Mouse (Mus musculus) CH12.LX (cell line): ENCODE measurements around the gene Plxna2. TPM values are rescaled to one million over a fixed set of nuclear protein-coding genes. Genes with fewer than 3 reads are reported as not detected.

Experiments
- DNase-seq: peaks from one replicate; pipeline ENCODE4 v3.0.0-alpha.2; 2013; ENCODE audit errors: extremely low read depth
- H3K27ac ChIP-seq: 2 replicates; pipeline ENCODE4 v1.5.1; 2012; ENCODE audit warnings: low read depth, mild to moderate bottlenecking, control low read depth, moderate library complexity; ENCODE audit not compliant: insufficient read depth
- H3K27me3 ChIP-seq: replicated peaks from 2 replicates; pipeline ENCODE3; 2012; ENCODE audit warnings: inconsistent platforms
- H3K36me3 ChIP-seq, 2 experiments: replicated peaks in 1 of 2; 2 replicates each; pipeline versions ENCODE3 to v1.6.1; 2012; ENCODE audit warnings: inconsistent platforms in 1 of 2, low read length in 1 of 2, mild to moderate bottlenecking in 1 of 2, mixed read lengths in 1 of 2, moderate library complexity in 1 of 2; ENCODE audit not compliant: control insufficient read depth in 1 of 2, insufficient read depth in 1 of 2
- H3K4me1 ChIP-seq, 2 experiments: 2 replicates each; pipeline ENCODE4 v1.6.1; 2012; ENCODE audit warnings: inconsistent platforms in 1 of 2, moderate library complexity in 1 of 2; ENCODE audit not compliant: insufficient read depth in 2 of 2, control insufficient read depth in 1 of 2
- H3K4me2 ChIP-seq: 2 replicates; pipeline ENCODE4 v1.6.1; 2012; ENCODE audit warnings: low read depth, mild to moderate bottlenecking, control low read depth; ENCODE audit not compliant: poor library complexity, insufficient read depth, severe bottlenecking
- H3K4me3 ChIP-seq, 3 experiments: fragments of 150-350 bp in 1 of 3; sonication (generic) in 1 of 3; replicated peaks in 1 of 3; 2 replicates each; pipeline versions ENCODE3 to v1.5.1; 2011 to 2012; ENCODE audit warnings: low read depth in 2 of 3, low read length in 2 of 3, mild to moderate bottlenecking in 2 of 3, moderate library complexity in 2 of 3, control low read depth in 1 of 3, improper control_type of control experiment in 1 of 3, inconsistent platforms in 1 of 3, mixed read lengths in 1 of 3; ENCODE audit not compliant: poor library complexity in 1 of 3
- H3K79me2 ChIP-seq: replicated peaks from 2 replicates; pipeline ENCODE4 v1.6.1; 2012; ENCODE audit warnings: mild to moderate bottlenecking, moderate library complexity; ENCODE audit not compliant: control insufficient read depth, poor library complexity, insufficient read depth, severe bottlenecking; ENCODE audit errors: extremely low read depth
- H3K9ac ChIP-seq: 2 replicates; pipeline ENCODE4 v1.6.1; 2012; ENCODE audit warnings: low read depth, mild to moderate bottlenecking, control low read depth, moderate library complexity; ENCODE audit not compliant: insufficient read depth
- H3K9me3 ChIP-seq: replicated peaks from 2 replicates; pipeline ENCODE3; 2012; ENCODE audit warnings: low read length, inconsistent platforms, mixed read lengths
- BHLHE40 ChIP-seq: IDR thresholded peaks from 2 replicates; pipeline ENCODE4 v1.6.1; 2011; ENCODE audit warnings: mild to moderate bottlenecking, low read depth, low read length, improper control_type of control experiment
- CHD1 ChIP-seq: IDR thresholded peaks from 2 replicates; pipeline ENCODE4 v1.6.1; 2012; ENCODE audit warnings: low read depth, low read length, improper control_type of control experiment, inconsistent platforms
- CHD2 ChIP-seq: IDR thresholded peaks from 2 replicates; pipeline ENCODE4 v1.6.1; 2011; ENCODE audit warnings: low read length, improper control_type of control experiment
- CTCF ChIP-seq, 2 experiments: IDR thresholded peaks in 1 of 2; conservative IDR thresholded peaks in 1 of 2; 2 replicates each; pipeline ENCODE4 v1.5.1; 2011 to 2012; ENCODE audit warnings: low read depth in 2 of 2, low read length in 2 of 2, improper control_type of control experiment in 1 of 2, inconsistent platforms in 1 of 2, mild to moderate bottlenecking in 1 of 2, moderate library complexity in 1 of 2
- E2F4 ChIP-seq: IDR thresholded peaks from 2 replicates; pipeline ENCODE4 v1.6.1; 2011; ENCODE audit warnings: low read depth, low read length, improper control_type of control experiment; ENCODE audit not compliant: insufficient replicate concordance
- ELF1 ChIP-seq: IDR thresholded peaks from 2 replicates; pipeline ENCODE4 v1.6.1; 2014; ENCODE audit warnings: low read depth, mild to moderate bottlenecking, inconsistent platforms, low read length, improper control_type of control experiment
- EP300 ChIP-seq: IDR thresholded peaks from 2 replicates; pipeline ENCODE4 v1.6.1; 2011; ENCODE audit warnings: low read length, improper control_type of control experiment
- GABPA ChIP-seq: IDR thresholded peaks from 2 replicates; pipeline ENCODE4 v1.6.1; 2012; ENCODE audit warnings: low read depth, low read length, improper control_type of control experiment, inconsistent platforms; ENCODE audit not compliant: insufficient replicate concordance
- HCFC1 ChIP-seq: IDR thresholded peaks from 2 replicates; pipeline ENCODE4 v1.6.1; 2012; ENCODE audit warnings: low read depth, mild to moderate bottlenecking, inconsistent platforms, low read length, improper control_type of control experiment
- IRF4 ChIP-seq: IDR thresholded peaks from 2 replicates; pipeline ENCODE4 v1.6.1; 2014; ENCODE audit warnings: low read depth, mild to moderate bottlenecking, inconsistent platforms, low read length, improper control_type of control experiment
- JUND ChIP-seq: conservative IDR thresholded peaks from 2 replicates; pipeline ENCODE4 v1.6.1; 2011; ENCODE audit warnings: low read depth, low read length, improper control_type of control experiment
- KAT2A ChIP-seq: IDR thresholded peaks from 2 replicates; pipeline ENCODE4 v1.6.1; 2012; ENCODE audit warnings: low read length, improper control_type of control experiment, inconsistent platforms; ENCODE audit not compliant: insufficient replicate concordance
- MAFK ChIP-seq: IDR thresholded peaks from 2 replicates; pipeline ENCODE4 v1.6.1; 2011; ENCODE audit warnings: low read length, improper control_type of control experiment; ENCODE audit not compliant: insufficient replicate concordance
- MAX ChIP-seq: IDR thresholded peaks from 2 replicates; pipeline ENCODE4 v1.6.1; 2011; ENCODE audit warnings: low read length, improper control_type of control experiment
- MXI1 ChIP-seq: IDR thresholded peaks from 2 replicates; pipeline ENCODE4 v1.6.1; 2011; ENCODE audit warnings: mild to moderate bottlenecking, low read depth, low read length, improper control_type of control experiment
- MYC ChIP-seq: IDR thresholded peaks from 2 replicates; pipeline ENCODE4 v1.6.1; 2011; ENCODE audit warnings: low read depth, mild to moderate bottlenecking, improper control_type of control experiment, low read length
- NELFE ChIP-seq: IDR thresholded peaks from 2 replicates; pipeline ENCODE4 v1.6.1; 2011; ENCODE audit warnings: low read depth, low read length, improper control_type of control experiment
- NRF1 ChIP-seq: IDR thresholded peaks from 2 replicates; pipeline ENCODE4 v1.6.1; 2014; ENCODE audit warnings: low read depth, mild to moderate bottlenecking, inconsistent platforms, low read length, improper control_type of control experiment, moderate library complexity
- PAX5 ChIP-seq: IDR thresholded peaks from 2 replicates; pipeline ENCODE4 v1.6.1; 2012; ENCODE audit warnings: low read length, inconsistent platforms, mixed read lengths
- POLR2A ChIP-seq: IDR thresholded peaks from 2 replicates; pipeline ENCODE4 v1.6.1; 2011; ENCODE audit warnings: low read depth, mild to moderate bottlenecking, improper control_type of control experiment, low read length
- POLR2AphosphoS2 ChIP-seq: IDR thresholded peaks from 2 replicates; pipeline ENCODE4 v1.6.1; 2011; ENCODE audit warnings: low read depth, low read length, improper control_type of control experiment
- SIN3A ChIP-seq: IDR thresholded peaks from 2 replicates; pipeline ENCODE4 v1.6.1; 2012; ENCODE audit warnings: low read length, improper control_type of control experiment, inconsistent platforms
- SMC3 ChIP-seq: IDR thresholded peaks from 2 replicates; pipeline ENCODE4 v1.6.1; 2011; ENCODE audit warnings: low read depth, low read length, improper control_type of control experiment
- TBP ChIP-seq: conservative IDR thresholded peaks from 2 replicates; pipeline ENCODE4 v1.6.1; 2011; ENCODE audit warnings: low read depth, low read length, improper control_type of control experiment
- USF1 ChIP-seq: IDR thresholded peaks from 2 replicates; pipeline ENCODE4 v1.6.1; 2014; ENCODE audit warnings: low read depth, mild to moderate bottlenecking, inconsistent platforms, low read length, improper control_type of control experiment
- USF2 ChIP-seq: conservative IDR thresholded peaks from 2 replicates; pipeline ENCODE4 v1.6.1; 2011; ENCODE audit warnings: low read depth, low read length, improper control_type of control experiment
- dilution Hi-C: fragments of 300-500 bp; cut with MboI; formaldehyde crosslinking; loops from 2 replicates; pipeline ENCODE4 v1.14.3; 2020; ENCODE audit warnings: low sequenced_read_pairs; ENCODE audit not compliant: extremely low pct_unique_long_range_greater_than_20kb, extremely low pct_ligation_motif_present
- in situ Hi-C: fragments of 300-500 bp; cut with MboI; formaldehyde crosslinking; loops from 3 replicates; pipeline ENCODE4 v1.14.3; 2019; ENCODE audit warnings: low sequenced_read_pairs, low pct_ligation_motif_present, low pct_unique_long_range_greater_than_20kb, mixed read lengths
- polyA plus RNA-seq: library from polyadenylated mRNA; unstranded; fragments of >175 nt; gene quantifications from 2 replicates; pipeline ENCODE4 v1.2.1, GENCODE M21; 2012; ENCODE audit warnings: low read depth; ENCODE audit not compliant: insufficient read length
- total RNA-seq, 2 experiments: library from RNA; depleted of rRNA; stranded (reverse); fragments of 300-350 nt in 1 of 2; fragments of >200 nt in 1 of 2; gene quantifications; 2 replicates each; pipeline ENCODE4 v1.2.3; 2012 to 2014

Gene Plxna2
- total and polyA plus RNA-seq, 3 experiments = 0.04 to 0.05 (median 0.04) TPM

GRCm38 (mm10) chr1:194635942-194636341 is 17.9 kb downstream of the Plxna2 start:
- TF ChIP-seq CHD2 = no peak
- no peak for TF ChIP-seq JUND
- no peak for TF ChIP-seq SIN3A
- TF ChIP-seq KAT2A = no peak
- TF ChIP-seq SMC3 = no peak
- no peak for TF ChIP-seq USF2
- TF ChIP-seq BHLHE40 = no peak
- TF ChIP-seq NELFE = no peak
- TF ChIP-seq TBP = no peak
- no peak for TF ChIP-seq CHD1
- TF ChIP-seq MAX = no peak
- no peak for TF ChIP-seq POLR2AphosphoS2
- TF ChIP-seq E2F4 = no peak
- TF ChIP-seq MYC = no peak
- TF ChIP-seq HCFC1 = no peak
- TF ChIP-seq PAX5 = no peak
- no peak for TF ChIP-seq MAFK
- in situ Hi-C loops (loop anchor here (25.0 kb wide), 1 partner anchor 176 kb away; no protein-coding TSS in a partner anchor), dilution Hi-C loops (no loop called here)
- Histone ChIP-seq H3K4me2 (no peak overlapping the region), H3K36me3 (no peaks in the 10 kb centered on the region), H3K79me2 (no peaks in the 10 kb centered on the region), H3K27ac (no peak overlapping the region), H3K27me3 (no peaks in the 10 kb centered on the region), H3K9ac (no peak overlapping the region), H3K9me3 (no peaks in the 10 kb centered on the region), H3K4me3 (no peak overlapping the region), H3K4me1 (no peaks in the 10 kb centered on the region)
- DNase-seq = no peak

- H3K36me3 ChIP-seq = no peaks in the 10 kb centered on the region
- H3K27me3 ChIP-seq = no peaks in the 10 kb centered on the region
- no peak for TF ChIP-seq MXI1
- TF ChIP-seq MYC = no peak
- no peak for TF ChIP-seq POLR2A
- no peak for TF ChIP-seq SIN3A
- no peak for TF ChIP-seq NRF1
- no peak for TF ChIP-seq ELF1
- TF ChIP-seq JUND = no peak
- no peak for TF ChIP-seq USF1
- no peak for TF ChIP-seq CHD2
- no peak for TF ChIP-seq GABPA
- no peak for TF ChIP-seq IRF4
- TF ChIP-seq CTCF (conservative IDR thresholded peaks at IDR 0.05 in 1 of 2, IDR thresholded peaks at IDR 0.05 in 1 of 2; ENCODE audit: low read depth in 2 of 2, low read length in 2 of 2) = no peak
- TF ChIP-seq EP300 = no peak
- in situ Hi-C loops = loop anchor here (25.0 kb wide), 1 partner anchor 175 kb away; no protein-coding TSS in a partner anchor
- no peaks in the 10 kb centered on the region for H3K79me2 ChIP-seq
- H3K9me3 ChIP-seq = no peaks in the 10 kb centered on the region
- no peaks in the 10 kb centered on the region for H3K4me1 ChIP-seq
- no peak overlapping the region for H3K4me3 ChIP-seq
- dilution Hi-C loops = no loop called here
- DNase-seq = no peak
- no peak overlapping the region for H3K9ac ChIP-seq
- no peak overlapping the region for H3K4me2 ChIP-seq
- H3K27ac ChIP-seq = no peak overlapping the region
These were observed 19.6 kb downstream of the Plxna2 start for GRCm38 (mm10) chr1:194637391-194638304.
